26 mouse cellular contexts compared by ENCODE assay signal in the genomic region with DNA sequence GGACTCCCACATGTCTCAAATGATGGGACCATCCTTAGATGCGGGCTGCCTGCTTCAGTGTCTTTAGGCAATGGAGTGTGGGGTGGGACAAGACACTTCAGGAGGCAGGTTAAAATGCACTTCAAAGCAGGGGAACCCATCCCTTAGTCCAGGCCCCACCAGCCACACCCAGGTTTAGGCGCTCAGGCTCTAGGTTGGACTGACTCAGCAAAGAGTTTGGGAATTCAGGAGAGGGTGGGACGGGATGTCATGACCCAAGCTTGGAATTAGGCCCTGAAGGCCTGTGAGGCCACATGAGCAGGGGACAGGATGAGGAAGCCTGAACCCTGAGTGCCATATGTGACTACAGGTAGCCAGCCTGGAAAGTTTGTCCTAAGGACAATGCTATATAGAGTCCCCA.
"Had no signal": no experiment of that assay in that cellular context is flagged by ENCODE, and none has a peak within 500 bp of the region (broad histone marks: within the 10 kb centered on the region; RNA-seq: fewer than 3 reads in every experiment).

No protein-coding gene starts in this region.

- H3K4me3 ChIP-seq: gastrocnemius, adult 2 months; heart, embryonic 10.5 days; heart, embryonic 12.5 days; hindbrain, embryonic 10.5 days; hindbrain, embryonic 12.5 days; hindbrain, embryonic 15.5 days; layer of hippocampus, adult 2 months; left cerebral cortex, adult 2 months; limb, embryonic 10.5 days; limb, embryonic 12.5 days; liver, embryonic 13.5 days; liver, embryonic 15.5 days had no signal

- H3K36me3 ChIP-seq: heart, embryonic 10.5 days; heart, embryonic 12.5 days; hindbrain, embryonic 10.5 days; hindbrain, embryonic 12.5 days; hindbrain, embryonic 15.5 days; limb, embryonic 10.5 days; limb, embryonic 12.5 days; liver, embryonic 13.5 days; liver, embryonic 15.5 days had no signal

- H3K27ac ChIP-seq: gastrocnemius, adult 2 months; heart, embryonic 10.5 days; hindbrain, embryonic 10.5 days; hindbrain, embryonic 12.5 days; hindbrain, embryonic 15.5 days; hindbrain, postnatal 0 days; layer of hippocampus, adult 2 months; left cerebral cortex, adult 2 months; limb, embryonic 10.5 days; limb, embryonic 12.5 days; liver, embryonic 13.5 days; liver, embryonic 15.5 days had no signal

- H3K9me3 ChIP-seq: heart, embryonic 10.5 days; heart, embryonic 12.5 days; hindbrain, embryonic 10.5 days; hindbrain, embryonic 12.5 days; hindbrain, embryonic 15.5 days; limb, embryonic 10.5 days; limb, embryonic 12.5 days; liver, embryonic 13.5 days; liver, embryonic 15.5 days had no signal

- H3K9ac ChIP-seq: heart, embryonic 12.5 days; hindbrain, embryonic 12.5 days; hindbrain, embryonic 15.5 days; limb, embryonic 12.5 days; liver, embryonic 13.5 days; liver, embryonic 15.5 days had no signal

- DNase-seq: gastrocnemius, adult 2 months; gastrocnemius, postnatal 10 days; gastrocnemius, postnatal 25 days; heart, adult 18-20 months; heart, postnatal 10 days; heart, postnatal 4 days; kidney, adult 18-20 months; kidney, adult 8-10 months; kidney, postnatal 10 days; kidney, postnatal 25 days; kidney, postnatal 4 days; liver; liver, embryonic 13.5 days had no signal

- ATAC-seq: intestine, postnatal 0 days had no signal

- H3K4me2 ChIP-seq: heart, embryonic 12.5 days; hindbrain, embryonic 12.5 days; hindbrain, embryonic 15.5 days; limb, embryonic 12.5 days; liver, embryonic 11.5 days; liver, embryonic 13.5 days; liver, embryonic 15.5 days had no signal

- H3K4me1 ChIP-seq: heart, embryonic 12.5 days; liver, embryonic 13.5 days; liver, embryonic 15.5 days had no signal
